Mouse (Mus musculus) forebrain, embryonic 11.5 days (tissue): ENCODE data around the gene Zfp472. TPM values are rescaled to one million over a fixed set of nuclear protein-coding genes. Genes with fewer than 3 reads are reported as not detected.

Experiments used
- ATAC-seq: fragments of 200-750 bp; cut with Nextera tagmentation; replicated peaks from 2 replicates; pipeline ENCODE4 v1.8.0; 2017; ENCODE audit warnings: moderate TSS enrichment; ENCODE audit not compliant: low FRiP score
- DNase-seq: peaks from one replicate; pipeline ENCODE4 v3.0.0-alpha.2; 2017; ENCODE audit warnings: low spot score
- H3K27ac ChIP-seq: fragments of 300-500 bp; sonication (generic); 2 replicates; pipeline ENCODE4 v1.5.1; 2014; ENCODE audit warnings: low read depth, low read length
- H3K27me3 ChIP-seq: fragments of 300-500 bp; sonication (generic); 2 replicates; pipeline ENCODE4 v1.6.1; 2014; ENCODE audit warnings: mild to moderate bottlenecking, low read length, mixed read lengths; ENCODE audit not compliant: control insufficient read depth, insufficient read depth
- H3K36me3 ChIP-seq: fragments of 300-500 bp; sonication (generic); 2 replicates; pipeline ENCODE4 v1.6.1; 2014; ENCODE audit warnings: mild to moderate bottlenecking, low read length, moderate library complexity, mixed read lengths; ENCODE audit not compliant: control insufficient read depth, insufficient read depth
- H3K4me1 ChIP-seq: fragments of 300-500 bp; sonication (generic); replicated peaks from 2 replicates; pipeline ENCODE4 v1.6.1; 2014; ENCODE audit warnings: low read length, mixed read lengths; ENCODE audit not compliant: control insufficient read depth, insufficient read depth
- H3K4me2 ChIP-seq: fragments of 300-500 bp; sonication (generic); 2 replicates; pipeline ENCODE4 v1.6.1; 2014; ENCODE audit warnings: low read depth, mild to moderate bottlenecking, low read length, moderate library complexity, mixed read lengths; ENCODE audit not compliant: severe bottlenecking
- H3K4me3 ChIP-seq: fragments of 300-500 bp; sonication (generic); 2 replicates; pipeline ENCODE4 v1.5.1; 2014; ENCODE audit warnings: low read depth, low read length
- H3K9ac ChIP-seq: fragments of 300-500 bp; sonication (generic); 2 replicates; pipeline ENCODE4 v1.6.1; 2014; ENCODE audit warnings: low read length
- H3K9me3 ChIP-seq: fragments of 300-500 bp; sonication (generic); 2 replicates; pipeline ENCODE4 v1.6.1; 2016; ENCODE audit warnings: low read length, mixed read lengths; ENCODE audit not compliant: control insufficient read depth
- WGBS: fragments of 180-500 bp; shearing (Covaris S2); extraction: QIAGEN DNeasy Blood & Tissue Kit; methylation state at CpG from one replicate; pipeline ENCODE4 v1.1.7; 2014; 5-methylcytosine and 5-hydroxymethylcytosine counted together
- polyA plus RNA-seq: library from polyadenylated mRNA; unstranded; fragments of >200 nt; fragmentation: Nextera tagmentation; extraction: Ambion mirVana; gene quantifications from 2 replicates; pipeline ENCODE4 v1.2.1, GENCODE M21; 2014

Gene Zfp472
- polyA plus RNA-seq = 13.6 and 14.6 TPM in 2 replicates

- H3K9ac ChIP-seq = peak within 1 kb of the TSS; percentile 86
- H3K9me3 ChIP-seq = no peaks in the 10 kb centered on the region
These were observed at the start of gene Zfp472 for GRCm38 (mm10) chr17:32965623-32966290. Gene Zfp472 (plus strand): TSS chr17:32965814.

GRCm38 (mm10) chr17:32916075-32916474, 49.5 kb upstream of the Zfp472 start:
- H3K9ac ChIP-seq = no peak overlapping the region
- H3K36me3 ChIP-seq = no peaks in the 10 kb centered on the region
- ATAC-seq (no peak), DNase-seq (no peak)
- no peak overlapping the region for H3K4me2 ChIP-seq
- no peak overlapping the region for H3K27ac ChIP-seq
- no peak overlapping the region for H3K4me3 ChIP-seq
- WGBS = 83% methylated on average over 1 of the region's 1 CpGs
- peaks cover 4% of the 10 kb centered on the region; the same call in 1 of the 2 replicates for H3K9me3 ChIP-seq
- no peaks in the 10 kb centered on the region for H3K4me1 ChIP-seq
- H3K27me3 ChIP-seq = no peaks in the 10 kb centered on the region

More at GRCm38 (mm10) chr17:32965623-32966290, at the start of gene Zfp472:
- Histone ChIP-seq H3K27ac (peak within 1 kb of the TSS; percentile 71; the same call in 1 of the 2 replicates), H3K4me1 (peaks cover 11% of the 10 kb centered on the region; the same call in 1 of the 2 replicates), H3K4me3 (peak within 1 kb of the TSS; percentile 88), H3K36me3 (no peaks in the 10 kb centered on the region), H3K27me3 (no peaks in the 10 kb centered on the region), H3K4me2 (peak within 1 kb of the TSS; percentile 69)
- WGBS = under 1% methylated on average over 33 of the region's 33 CpGs
- peak; percentile 90 for DNase-seq
- peak; percentile 99 for ATAC-seq

GRCm38 (mm10) chr17:32917131-32917530, 48.5 kb upstream of the Zfp472 start, which contains the start of gene Cyp4f14:
Gene Cyp4f14 (minus strand): TSS chr17:32917342.
- DNase-seq (no peak), ATAC-seq (no peak)
- Histone ChIP-seq H3K4me2 (no peak within 1 kb of the TSS), H3K36me3 (no peaks in the 10 kb centered on the region), H3K27me3 (no peaks in the 10 kb centered on the region), H3K9ac (no peak within 1 kb of the TSS), H3K9me3 (peaks cover 4% of the 10 kb centered on the region; the same call in 1 of the 2 replicates), H3K27ac (no peak within 1 kb of the TSS), H3K4me3 (no peak within 1 kb of the TSS), H3K4me1 (no peaks in the 10 kb centered on the region)
- WGBS = 78% methylated on average over 2 of the region's 2 CpGs

GRCm38 (mm10) chr17:32919123-32919522, 46.5 kb upstream of the Zfp472 start:
- no peak for ATAC-seq
- WGBS = 87% methylated on average over 2 of the region's 2 CpGs

GRCm38 (mm10) chr17:32923681-32924080, 41.9 kb upstream of the Zfp472 start:
- Histone ChIP-seq H3K27ac (no peak overlapping the region), H3K4me2 (no peak overlapping the region), H3K36me3 (no peaks in the 10 kb centered on the region), H3K27me3 (no peaks in the 10 kb centered on the region), H3K9ac (no peak overlapping the region), H3K4me1 (no peaks in the 10 kb centered on the region), H3K9me3 (peaks cover 4% of the 10 kb centered on the region; the same call in 1 of the 2 replicates), H3K4me3 (no peak overlapping the region)
- 98% methylated on average over 1 of the region's 1 CpGs for WGBS
- no peak for ATAC-seq
- DNase-seq = no peak

More at GRCm38 (mm10) chr17:32919123-32919522, 46.5 kb upstream of the Zfp472 start:
- no peak overlapping the region for H3K4me2 ChIP-seq
- H3K27ac ChIP-seq = no peak overlapping the region
- H3K27me3 ChIP-seq = no peaks in the 10 kb centered on the region
- H3K9me3 ChIP-seq = peaks cover 4% of the 10 kb centered on the region; the same call in 1 of the 2 replicates
- no peak overlapping the region for H3K4me3 ChIP-seq
- no peak overlapping the region for H3K9ac ChIP-seq
- H3K4me1 ChIP-seq = no peaks in the 10 kb centered on the region
- DNase-seq = no peak
- H3K36me3 ChIP-seq = no peaks in the 10 kb centered on the region

GRCm38 (mm10) chr17:32924658-32925312, 40.8 kb upstream of the Zfp472 start:
- H3K9ac ChIP-seq = peak overlapping the region; percentile 74
- H3K4me3 ChIP-seq = peak overlapping the region; percentile 41
- peak overlapping the region; percentile 73 for H3K4me2 ChIP-seq
- no peak overlapping the region for H3K27ac ChIP-seq
- H3K9me3 ChIP-seq = peaks cover 4% of the 10 kb centered on the region; the same call in 1 of the 2 replicates
- no peaks in the 10 kb centered on the region for H3K4me1 ChIP-seq
- no peaks in the 10 kb centered on the region for H3K36me3 ChIP-seq
- peak; percentile 90 for ATAC-seq
- no peaks in the 10 kb centered on the region for H3K27me3 ChIP-seq
- WGBS = 16% methylated on average over 32 of the region's 32 CpGs
- peak; percentile 86 for DNase-seq

GRCm38 (mm10) chr17:32927803-32928202, 37.8 kb upstream of the Zfp472 start:
- Histone ChIP-seq H3K9ac (no peak overlapping the region), H3K4me1 (no peaks in the 10 kb centered on the region), H3K36me3 (no peaks in the 10 kb centered on the region), H3K4me2 (no peak overlapping the region), H3K27ac (no peak overlapping the region), H3K27me3 (no peaks in the 10 kb centered on the region), H3K9me3 (no peaks in the 10 kb centered on the region), H3K4me3 (no peak overlapping the region)
- WGBS = 80% methylated on average over 5 of the region's 5 CpGs
- DNase-seq (no peak), ATAC-seq (no peak)

GRCm38 (mm10) chr17:32939831-32940230, 25.8 kb upstream of the Zfp472 start:
- Histone ChIP-seq H3K27me3 (no peaks in the 10 kb centered on the region), H3K4me3 (no peak overlapping the region), H3K36me3 (no peaks in the 10 kb centered on the region), H3K27ac (no peak overlapping the region), H3K4me1 (no peaks in the 10 kb centered on the region), H3K9me3 (no peaks in the 10 kb centered on the region), H3K4me2 (no peak overlapping the region), H3K9ac (no peak overlapping the region)
- no peak for DNase-seq
- no peak for ATAC-seq
- 86% methylated on average over 4 of the region's 4 CpGs for WGBS
